Mouse (Mus musculus) hindbrain, embryonic 13.5 days (tissue): Measurements from ENCODE around the gene Efcab9. TPM values are rescaled to one million over a fixed set of nuclear protein-coding genes. Genes with fewer than 3 reads are reported as not detected.

Source experiments
- ATAC-seq: fragments of 200-750 bp; cut with Nextera tagmentation; 2 replicates; pipeline ENCODE4 v1.8.0; 2017; ENCODE audit warnings: moderate TSS enrichment; ENCODE audit not compliant: low FRiP score
- H3K27ac ChIP-seq: fragments of 300-500 bp; sonication (generic); 2 replicates; pipeline ENCODE4 v1.5.1; 2015; ENCODE audit warnings: inconsistent platforms, mild to moderate bottlenecking, moderate library complexity
- H3K27me3 ChIP-seq: fragments of 300-500 bp; sonication (generic); 2 replicates; pipeline ENCODE4 v1.6.1; 2015; ENCODE audit warnings: mild to moderate bottlenecking, inconsistent platforms
- H3K36me3 ChIP-seq: fragments of 300-500 bp; sonication (generic); 2 replicates; pipeline ENCODE4 v1.6.1; 2015; ENCODE audit warnings: mild to moderate bottlenecking, inconsistent platforms
- H3K4me1 ChIP-seq: fragments of 300-500 bp; sonication (generic); replicated peaks from 2 replicates; pipeline ENCODE4 v1.6.1; 2015; ENCODE audit warnings: inconsistent platforms
- H3K4me2 ChIP-seq: fragments of 300-500 bp; sonication (generic); 2 replicates; pipeline ENCODE4 v1.6.1; 2015; ENCODE audit warnings: inconsistent platforms, mild to moderate bottlenecking, moderate library complexity
- H3K4me3 ChIP-seq: fragments of 300-500 bp; sonication (generic); 2 replicates; pipeline ENCODE4 v1.5.1; 2015; ENCODE audit warnings: mild to moderate bottlenecking, inconsistent platforms
- H3K9ac ChIP-seq: fragments of 300-500 bp; sonication (generic); 2 replicates; pipeline ENCODE4 v1.6.1; 2015; ENCODE audit warnings: mild to moderate bottlenecking, inconsistent platforms
- H3K9me3 ChIP-seq: fragments of 300-500 bp; sonication (generic); 2 replicates; pipeline ENCODE4 v1.6.1; 2016; ENCODE audit warnings: inconsistent platforms
- WGBS: fragments of 180-500 bp; shearing (Covaris S2); methylation state at CpG from one replicate; pipeline ENCODE4 v1.1.7; 2015; 5-methylcytosine and 5-hydroxymethylcytosine counted together
- polyA plus RNA-seq: library from polyadenylated mRNA; unstranded; fragments of >200 nt; fragmentation: Nextera tagmentation; extraction: Ambion mirVana; gene quantifications from 2 replicates; pipeline ENCODE4 v1.2.1, GENCODE M21; 2015

Efcab9 gene
- polyA plus RNA-seq, 1 experiment from 2014 or later = not detected

GRCm38 (mm10) chr11:32553311-32554140 lies 21.6 kb upstream of the Efcab9 start:
- Histone ChIP-seq H3K4me1 (peaks cover 54% of the 10 kb centered on the region), H3K9me3 (no peaks in the 10 kb centered on the region), H3K4me2 (no peak overlapping the region), H3K36me3 (no peaks in the 10 kb centered on the region), H3K27ac (0 out of 2 replicates have a peak overlapping the region, but pooled peaks have one; percentile 61), H3K27me3 (no peaks in the 10 kb centered on the region), H3K9ac (no peak overlapping the region), H3K4me3 (no peak overlapping the region)
- 81% methylated on average over 14 of the region's 14 CpGs for WGBS
- no peak for ATAC-seq

GRCm38 (mm10) chr11:32552401-32553090 lies 20.7 kb upstream of the Efcab9 start:
- Histone ChIP-seq H3K27ac (peak overlapping the region; percentile 61), H3K4me2 (no peak overlapping the region), H3K36me3 (no peaks in the 10 kb centered on the region), H3K9me3 (no peaks in the 10 kb centered on the region), H3K9ac (no peak overlapping the region), H3K27me3 (no peaks in the 10 kb centered on the region), H3K4me1 (peaks cover 62% of the 10 kb centered on the region), H3K4me3 (no peak overlapping the region)
- 64% methylated on average over 13 of the region's 13 CpGs for WGBS
- 0 out of 2 replicates have a peak, but pooled peaks have one; percentile 11 for ATAC-seq

GRCm38 (mm10) chr11:32551579-32552297 lies 19.9 kb upstream of the Efcab9 start:
- WGBS = 49% methylated on average over 12 of the region's 12 CpGs
- no peaks in the 10 kb centered on the region for H3K27me3 ChIP-seq
- peaks cover 63% of the 10 kb centered on the region for H3K4me1 ChIP-seq
- H3K27ac ChIP-seq = peak overlapping the region; percentile 61
- H3K4me3 ChIP-seq = no peak overlapping the region
- no peaks in the 10 kb centered on the region for H3K9me3 ChIP-seq
- peak; percentile 67 for ATAC-seq
- no peaks in the 10 kb centered on the region for H3K36me3 ChIP-seq
- no peak overlapping the region for H3K9ac ChIP-seq
- H3K4me2 ChIP-seq = no peak overlapping the region

- H3K4me1 ChIP-seq = peaks cover 65% of the 10 kb centered on the region
- WGBS = 92% methylated on average over 4 of the region's 4 CpGs
Measured at GRCm38 (mm10) chr11:32551056-32551455, 19.2 kb upstream of the Efcab9 start.

GRCm38 (mm10) chr11:32550102-32550501 lies 18.2 kb upstream of the Efcab9 start:
- no peaks in the 10 kb centered on the region for H3K27me3 ChIP-seq
- peaks cover 71% of the 10 kb centered on the region for H3K4me1 ChIP-seq
- H3K27ac ChIP-seq = no peak overlapping the region

More at GRCm38 (mm10) chr11:32551056-32551455, 19.2 kb upstream of the Efcab9 start:
- ATAC-seq = no peak
- no peaks in the 10 kb centered on the region for H3K36me3 ChIP-seq
- no peaks in the 10 kb centered on the region for H3K9me3 ChIP-seq
- no peak overlapping the region for H3K4me3 ChIP-seq
- H3K27ac ChIP-seq = no peak overlapping the region
- H3K27me3 ChIP-seq = no peaks in the 10 kb centered on the region
- no peak overlapping the region for H3K9ac ChIP-seq
- H3K4me2 ChIP-seq = no peak overlapping the region

GRCm38 (mm10) chr11:32549236-32549635 lies 17.4 kb upstream of the Efcab9 start:
- Histone ChIP-seq H3K36me3 (no peaks in the 10 kb centered on the region), H3K27me3 (no peaks in the 10 kb centered on the region), H3K9ac (0 out of 2 replicates have a peak overlapping the region, but pooled peaks have one; percentile 43), H3K27ac (peak overlapping the region; percentile 62), H3K4me1 (peaks cover 76% of the 10 kb centered on the region), H3K4me2 (no peak overlapping the region), H3K4me3 (no peak overlapping the region), H3K9me3 (no peaks in the 10 kb centered on the region)
- 58% methylated on average over 6 of the region's 6 CpGs for WGBS
- no peak for ATAC-seq

More at GRCm38 (mm10) chr11:32550102-32550501, 18.2 kb upstream of the Efcab9 start:
- Histone ChIP-seq H3K4me2 (no peak overlapping the region), H3K9me3 (no peaks in the 10 kb centered on the region), H3K4me3 (no peak overlapping the region), H3K36me3 (no peaks in the 10 kb centered on the region), H3K9ac (no peak overlapping the region)
- ATAC-seq = no peak
- 32% methylated on average over 4 of the region's 4 CpGs for WGBS

GRCm38 (mm10) chr11:32548240-32548639 lies 16.4 kb upstream of the Efcab9 start:
- no peak overlapping the region for H3K4me3 ChIP-seq
- WGBS = 79% methylated on average over 4 of the region's 4 CpGs
- H3K36me3 ChIP-seq = no peaks in the 10 kb centered on the region
- no peak overlapping the region for H3K4me2 ChIP-seq
- H3K4me1 ChIP-seq = peaks cover 71% of the 10 kb centered on the region
- H3K27me3 ChIP-seq = no peaks in the 10 kb centered on the region
- no peak overlapping the region for H3K27ac ChIP-seq
- ATAC-seq = no peak
- no peaks in the 10 kb centered on the region for H3K9me3 ChIP-seq
- H3K9ac ChIP-seq = no peak overlapping the region

GRCm38 (mm10) chr11:32547391-32547947 lies 15.6 kb upstream of the Efcab9 start:
- Histone ChIP-seq H3K4me1 (peaks cover 66% of the 10 kb centered on the region), H3K9me3 (no peaks in the 10 kb centered on the region), H3K36me3 (no peaks in the 10 kb centered on the region), H3K4me2 (no peak overlapping the region), H3K9ac (no peak overlapping the region; the same call in 1 of the 2 replicates), H3K27me3 (no peaks in the 10 kb centered on the region), H3K27ac (no peak overlapping the region), H3K4me3 (no peak overlapping the region)
- WGBS = 73% methylated on average over 10 of the region's 10 CpGs
- no peak for ATAC-seq

GRCm38 (mm10) chr11:32546483-32546882 lies 14.6 kb upstream of the Efcab9 start:
- no peak for ATAC-seq
- Histone ChIP-seq H3K4me3 (no peak overlapping the region), H3K36me3 (no peaks in the 10 kb centered on the region), H3K27me3 (no peaks in the 10 kb centered on the region), H3K27ac (no peak overlapping the region; the same call in 1 of the 2 replicates), H3K4me1 (peaks cover 56% of the 10 kb centered on the region), H3K4me2 (no peak overlapping the region), H3K9ac (no peak overlapping the region), H3K9me3 (no peaks in the 10 kb centered on the region)
- WGBS = 74% methylated on average over 5 of the region's 5 CpGs

- ATAC-seq = no peak
- Histone ChIP-seq H3K27me3 (no peaks in the 10 kb centered on the region), H3K4me3 (no peak overlapping the region), H3K9me3 (no peaks in the 10 kb centered on the region), H3K36me3 (no peaks in the 10 kb centered on the region), H3K27ac (0 out of 2 replicates have a peak overlapping the region, but pooled peaks have one; percentile 10), H3K4me1 (peaks cover 47% of the 10 kb centered on the region), H3K9ac (no peak overlapping the region), H3K4me2 (no peak overlapping the region)
- 48% methylated on average over 12 of the region's 12 CpGs for WGBS
Measured at GRCm38 (mm10) chr11:32545605-32546004, 13.7 kb upstream of the Efcab9 start.

GRCm38 (mm10) chr11:32544497-32544896 lies 12.6 kb upstream of the Efcab9 start:
- Histone ChIP-seq H3K9me3 (no peaks in the 10 kb centered on the region), H3K4me2 (no peak overlapping the region), H3K9ac (no peak overlapping the region), H3K27me3 (no peaks in the 10 kb centered on the region), H3K27ac (no peak overlapping the region), H3K4me1 (peaks cover 37% of the 10 kb centered on the region), H3K4me3 (no peak overlapping the region), H3K36me3 (no peaks in the 10 kb centered on the region)
- ATAC-seq = no peak
- WGBS = 90% methylated on average over 5 of the region's 5 CpGs

- peaks cover 33% of the 10 kb centered on the region for H3K4me1 ChIP-seq
- no peak overlapping the region for H3K27ac ChIP-seq
- H3K27me3 ChIP-seq = no peaks in the 10 kb centered on the region
- 89% methylated on average over 6 of the region's 6 CpGs for WGBS
- no peaks in the 10 kb centered on the region for H3K9me3 ChIP-seq
- no peak overlapping the region for H3K4me3 ChIP-seq
- H3K9ac ChIP-seq = no peak overlapping the region
- no peak overlapping the region for H3K4me2 ChIP-seq
- H3K36me3 ChIP-seq = no peaks in the 10 kb centered on the region
- ATAC-seq = no peak
Measured at GRCm38 (mm10) chr11:32544041-32544440, 12.2 kb upstream of the Efcab9 start.
